Mouse (Mus musculus) stomach, postnatal 0 days (tissue): Measurements from ENCODE around the gene Zdhhc18. TPM values are rescaled to one million over a fixed set of nuclear protein-coding genes. Genes with fewer than 3 reads are reported as not detected.

Source experiments
- ATAC-seq: fragments of 200-750 bp; cut with Nextera tagmentation; 2 replicates; pipeline ENCODE4 v1.8.0; 2017; ENCODE audit not compliant: low FRiP score, low TSS enrichment
- DNase-seq: peaks from one replicate; pipeline ENCODE4 v3.0.0-alpha.2; 2016; ENCODE audit warnings: low spot score
- H3K27ac ChIP-seq: fragments of 300-500 bp; sonication (generic); replicated peaks from 2 replicates; pipeline ENCODE4 v1.5.1; 2014; ENCODE audit warnings: mild to moderate bottlenecking, control low read depth
- H3K27me3 ChIP-seq: fragments of 300-500 bp; sonication (generic); 2 replicates; pipeline ENCODE4 v1.6.1; 2014; ENCODE audit warnings: low read length; ENCODE audit not compliant: control insufficient read depth, insufficient read depth
- H3K36me3 ChIP-seq: fragments of 300-500 bp; sonication (generic); 2 replicates; pipeline ENCODE4 v1.6.1; 2014; ENCODE audit warnings: low read length, mixed read lengths; ENCODE audit not compliant: control insufficient read depth, insufficient read depth
- H3K4me1 ChIP-seq: fragments of 300-500 bp; sonication (generic); replicated peaks from 2 replicates; pipeline ENCODE4 v1.6.1; 2014; ENCODE audit warnings: antibody characterized with exemption; ENCODE audit not compliant: control insufficient read depth, insufficient read depth
- H3K4me2 ChIP-seq: fragments of 300-500 bp; sonication (generic); replicated peaks from 2 replicates; pipeline ENCODE4 v1.6.1; 2014; ENCODE audit warnings: low read depth, mild to moderate bottlenecking, control low read depth, moderate library complexity
- H3K4me3 ChIP-seq: fragments of 300-500 bp; sonication (generic); 2 replicates; pipeline ENCODE4 v1.5.1; 2014; ENCODE audit warnings: low read depth, low read length, control low read depth
- H3K9ac ChIP-seq: fragments of 300-500 bp; sonication (generic); 2 replicates; pipeline ENCODE4 v1.6.1; 2014; ENCODE audit warnings: mild to moderate bottlenecking, low read length, control low read depth, mixed read lengths
- H3K9me3 ChIP-seq: fragments of 300-500 bp; sonication (generic); 2 replicates; pipeline ENCODE4 v1.6.1; 2016; ENCODE audit warnings: low read length; ENCODE audit not compliant: control insufficient read depth
- CTCF ChIP-seq: IDR thresholded peaks from 2 replicates; pipeline ENCODE4 v1.5.1; 2016; ENCODE audit warnings: antibody characterized with exemption, low read depth, mild to moderate bottlenecking, moderate library complexity
- EP300 ChIP-seq: optimal IDR thresholded peaks from 2 replicates; pipeline ENCODE3; 2016; ENCODE audit warnings: antibody characterized with exemption
- WGBS: fragments of 180-500 bp; shearing (Covaris S2); extraction: QIAGEN DNeasy Blood & Tissue Kit; methylation state at CpG from one replicate; pipeline ENCODE4 v1.1.7; 2014; 5-methylcytosine and 5-hydroxymethylcytosine counted together
- polyA plus RNA-seq: library from polyadenylated mRNA; unstranded; fragments of >200 nt; fragmentation: Nextera tagmentation; extraction: Ambion mirVana; gene quantifications from 2 replicates; pipeline ENCODE4 v1.2.1, GENCODE M21; 2015

Gene Zdhhc18
- polyA plus RNA-seq: 1.6 and 3.6 TPM in 2 replicates

DNA sequence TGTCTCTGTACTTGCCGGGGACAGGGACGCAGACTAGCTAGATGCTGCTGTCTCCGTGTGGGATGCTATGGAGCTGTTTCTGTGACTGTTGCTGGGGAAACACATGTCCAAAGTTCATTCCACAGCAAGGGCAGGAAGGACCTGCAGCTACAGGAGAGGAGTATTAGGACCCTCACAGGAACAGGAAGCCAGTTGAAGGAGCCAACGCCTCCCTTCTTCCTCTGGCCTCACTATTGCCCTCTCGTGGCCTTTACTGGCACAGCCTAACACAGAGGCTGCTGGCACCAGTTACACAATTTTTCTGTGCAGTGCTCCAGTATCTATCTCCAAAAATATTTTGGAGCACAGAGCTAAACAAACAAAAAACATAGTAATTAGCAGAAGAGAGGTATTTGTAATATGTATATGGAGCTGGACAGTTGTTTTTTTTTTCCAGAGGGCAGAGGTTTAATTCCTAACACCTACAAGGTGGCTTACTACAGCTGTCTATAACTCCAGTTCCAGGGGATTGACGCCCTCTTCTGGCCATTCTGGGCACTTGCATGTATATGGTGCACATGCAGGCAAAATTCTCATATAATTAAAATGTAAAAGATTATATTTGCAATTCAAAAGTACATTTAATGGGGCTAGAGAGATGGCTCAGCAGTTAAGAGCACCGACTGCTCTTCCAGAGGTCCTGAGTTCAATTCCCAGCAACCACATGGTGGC lies at the start of gene Zdhhc18:
Gene Zdhhc18, minus strand, starts transcription at position 166 of the 711 bp plus-strand sequence.
- no peaks in the 10 kb centered on the region for H3K27me3 ChIP-seq
- no peaks in the 10 kb centered on the region for H3K36me3 ChIP-seq
- no peaks in the 10 kb centered on the region for H3K9me3 ChIP-seq
- no peak within 1 kb of the TSS for H3K4me3 ChIP-seq
- H3K4me1 ChIP-seq: no peaks in the 10 kb centered on the region
- TF ChIP-seq CTCF (peak; percentile 83), EP300 (no peak)
- peak; percentile 82 for DNase-seq
- peak; percentile 79 for ATAC-seq
- no peak within 1 kb of the TSS for H3K9ac ChIP-seq
- 41% methylated on average over 7 of the region's 7 CpGs for WGBS
- no peak within 1 kb of the TSS; the same call in 1 of the 2 replicates for H3K27ac ChIP-seq
- peak within 1 kb of the TSS; percentile 46; the same call in 1 of the 2 replicates for H3K4me2 ChIP-seq

DNA sequence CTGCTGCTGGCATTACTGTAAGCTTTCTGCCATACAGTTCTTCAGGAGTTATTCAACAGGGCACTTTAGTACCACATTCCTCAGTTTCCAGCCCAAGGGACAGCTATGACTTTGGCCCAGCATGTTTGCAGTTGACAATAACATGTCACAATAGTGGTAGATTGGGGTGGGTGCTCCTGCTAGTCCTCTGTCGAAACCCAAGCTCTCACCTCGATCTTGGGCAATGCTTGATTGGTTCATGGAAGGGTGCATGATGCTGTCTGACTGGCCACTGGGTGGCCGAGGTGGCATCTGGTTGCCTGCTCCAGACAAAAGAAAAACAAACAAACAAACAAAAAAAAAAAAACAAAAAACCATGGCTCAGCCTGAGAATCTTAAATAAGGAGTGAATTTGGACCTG lies 45.4 kb upstream of the Zdhhc18 start:
- Histone ChIP-seq H3K4me3 (no peak overlapping the region), H3K9me3 (no peaks in the 10 kb centered on the region), H3K9ac (no peak overlapping the region), H3K27ac (no peak overlapping the region), H3K4me2 (no peak overlapping the region), H3K36me3 (peaks cover 38% of the 10 kb centered on the region), H3K27me3 (no peaks in the 10 kb centered on the region), H3K4me1 (no peaks in the 10 kb centered on the region)
- 0 out of 2 replicates have a peak, but pooled peaks have one; percentile 3 for TF ChIP-seq CTCF
- no peak for TF ChIP-seq EP300
- ATAC-seq: no peak
- WGBS: 77% methylated on average over 3 of the region's 3 CpGs
- DNase-seq: no peak

DNA sequence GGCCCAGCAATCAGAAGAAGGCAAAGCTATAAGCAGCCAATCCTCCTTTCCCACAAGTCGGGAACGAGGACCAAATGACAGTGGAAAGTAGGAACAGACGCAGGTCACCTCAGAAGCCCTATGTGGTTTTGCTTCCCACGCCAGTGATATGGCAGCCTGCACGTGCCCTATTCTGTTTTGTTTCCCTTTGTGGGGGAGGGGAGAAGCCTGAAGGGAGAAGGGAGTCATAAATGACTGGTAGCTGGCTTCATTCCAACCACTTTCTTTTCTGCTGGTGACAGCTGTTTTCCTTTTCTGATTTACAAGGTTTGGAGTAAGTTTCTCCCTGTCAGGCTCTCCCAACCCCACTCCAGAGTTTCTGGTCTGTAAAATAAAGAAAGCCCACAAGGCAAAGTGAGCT lies 40.3 kb upstream of the Zdhhc18 start:
- peaks cover 67% of the 10 kb centered on the region for H3K36me3 ChIP-seq
- 0 out of 2 replicates have a peak, but pooled peaks cover 7% of the 10 kb centered on the region for H3K4me1 ChIP-seq
- H3K4me2 ChIP-seq: no peak overlapping the region
- H3K27me3 ChIP-seq: no peaks in the 10 kb centered on the region
- 19% methylated on average over 5 of the region's 5 CpGs for WGBS
- no peak overlapping the region for H3K4me3 ChIP-seq
- peak overlapping the region; percentile 40; the same call in 1 of the 2 replicates for H3K27ac ChIP-seq
- DNase-seq (peak; percentile 48), ATAC-seq (no peak)
- no peaks in the 10 kb centered on the region for H3K9me3 ChIP-seq
- TF ChIP-seq EP300 (no peak), CTCF (no peak)
- no peak overlapping the region for H3K9ac ChIP-seq

DNA sequence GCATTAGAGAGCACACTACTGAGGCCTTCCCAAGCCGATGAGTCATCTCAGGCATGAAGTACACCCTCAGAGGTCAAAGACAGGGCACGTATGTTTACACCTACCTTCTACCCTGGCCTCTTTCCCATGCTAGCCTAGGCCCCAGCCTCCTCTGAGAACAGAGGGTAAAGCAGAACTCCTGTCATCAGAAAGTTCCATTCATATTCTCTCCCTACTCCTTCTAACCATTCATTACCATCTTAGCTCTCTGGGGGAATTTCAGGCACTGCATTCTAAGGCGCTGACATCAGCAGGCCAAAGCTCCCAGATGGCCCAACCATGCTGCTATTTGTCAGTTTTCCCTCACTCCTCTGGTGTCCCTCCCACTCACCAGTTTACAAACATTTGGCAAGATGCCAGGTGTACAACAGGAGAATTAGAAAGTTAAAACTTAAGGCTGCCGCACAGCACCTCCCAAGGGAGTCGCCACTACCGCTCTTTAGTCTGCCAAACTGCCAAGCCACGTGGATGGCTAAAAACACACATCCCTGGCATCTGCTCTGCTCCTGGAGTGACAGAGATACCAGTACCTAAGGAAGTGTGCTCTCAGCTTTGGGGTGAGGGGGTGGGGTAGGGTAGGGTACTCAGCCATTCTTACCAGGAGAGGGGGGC lies 38.6 kb upstream of the Zdhhc18 start:
- ATAC-seq (peak; percentile 91), DNase-seq (peak; percentile 62)
- Histone ChIP-seq H3K4me2 (no peak overlapping the region), H3K4me3 (no peak overlapping the region), H3K9me3 (no peaks in the 10 kb centered on the region), H3K36me3 (peaks cover 66% of the 10 kb centered on the region), H3K27ac (peak overlapping the region; percentile 56; the same call in 1 of the 2 replicates), H3K4me1 (0 out of 2 replicates have a peak, but pooled peaks cover 7% of the 10 kb centered on the region), H3K27me3 (no peaks in the 10 kb centered on the region), H3K9ac (no peak overlapping the region)
- TF ChIP-seq EP300: no peak
- no peak for TF ChIP-seq CTCF
- 14% methylated on average over 7 of the region's 7 CpGs for WGBS

DNA sequence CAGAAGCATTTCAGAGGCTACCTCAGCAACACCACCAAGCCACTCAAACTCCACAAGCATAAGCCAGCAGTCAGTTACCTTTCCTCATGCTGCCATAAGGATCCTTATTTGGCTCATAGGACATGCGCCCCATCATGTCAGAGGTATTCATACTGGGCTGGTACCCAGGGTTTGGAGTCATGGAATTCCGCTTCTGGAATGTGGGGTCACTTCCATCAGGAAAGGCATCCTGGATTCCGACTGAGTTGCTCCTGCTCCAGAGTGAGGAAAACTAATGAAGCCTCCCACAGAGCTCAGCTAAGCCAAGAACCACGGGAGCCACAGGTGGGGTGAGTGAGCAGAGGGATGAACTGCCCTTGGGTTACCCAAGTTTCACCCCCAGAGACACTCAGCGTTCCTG lies 37.2 kb upstream of the Zdhhc18 start:
- H3K9me3 ChIP-seq: no peaks in the 10 kb centered on the region
- no peak overlapping the region for H3K9ac ChIP-seq
- no peak overlapping the region for H3K4me3 ChIP-seq
- H3K4me2 ChIP-seq: no peak overlapping the region
- H3K36me3 ChIP-seq: peaks cover 59% of the 10 kb centered on the region
- H3K27ac ChIP-seq: peak overlapping the region; percentile 18; the same call in 1 of the 2 replicates
- TF ChIP-seq EP300 (no peak), CTCF (no peak)
- no peak for DNase-seq
- ATAC-seq: no peak
- 79% methylated on average over 5 of the region's 5 CpGs for WGBS
- H3K4me1 ChIP-seq: 0 out of 2 replicates have a peak, but pooled peaks cover 7% of the 10 kb centered on the region
- no peaks in the 10 kb centered on the region for H3K27me3 ChIP-seq

DNA sequence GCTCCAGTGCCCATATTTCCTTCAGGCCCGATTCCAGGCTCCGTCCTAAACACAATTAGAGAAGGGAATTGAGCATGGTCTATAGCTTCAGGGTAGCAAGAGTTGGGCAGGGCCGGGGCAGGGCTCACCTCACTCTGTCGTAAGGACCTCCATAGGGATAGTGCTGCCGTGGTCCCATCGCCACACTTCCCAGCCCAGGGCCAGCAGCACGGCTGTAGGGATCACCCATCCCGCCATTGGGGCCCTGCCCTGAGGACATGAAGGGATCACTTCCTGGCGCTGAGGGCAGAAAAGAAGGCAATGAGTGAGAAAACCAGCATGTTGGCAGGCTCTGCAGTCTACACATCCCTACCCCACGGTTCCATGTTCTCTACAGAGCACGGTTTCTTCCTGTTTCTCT lies 36.6 kb upstream of the Zdhhc18 start:
- Histone ChIP-seq H3K9ac (no peak overlapping the region), H3K4me1 (0 out of 2 replicates have a peak, but pooled peaks cover 7% of the 10 kb centered on the region), H3K4me2 (no peak overlapping the region), H3K36me3 (peaks cover 56% of the 10 kb centered on the region), H3K27ac (no peak overlapping the region), H3K9me3 (no peaks in the 10 kb centered on the region), H3K4me3 (no peak overlapping the region), H3K27me3 (no peaks in the 10 kb centered on the region)
- 82% methylated on average over 11 of the region's 11 CpGs for WGBS
- DNase-seq (no peak), ATAC-seq (no peak)
- TF ChIP-seq EP300 (no peak), CTCF (no peak)
